Mouse (Mus musculus): ENCODE measurements at regions not wholly inside any gene's neighbourhood (a gene's known extent, or its start where the extent isn't known, plus 50 kb on each side); places are given as distances from the start of the nearest gene placed in this dataset.

- no peak for DNase-seq (ENCODE audit: low spot score in 2 of 2)
Measured at GRCm38 (mm10) chr3:39918601-39919000, 612.5 kb upstream of the Intu start.

GRCm38 (mm10) chr3:39925436-39925835 lies 605.6 kb upstream of the Intu start:
- DNase-seq (ENCODE audit: low spot score in 2 of 2), result no peak

- DNase-seq (ENCODE audit: low spot score in 2 of 2), result no peak
Measured at GRCm38 (mm10) chr3:39928421-39928820, 602.7 kb upstream of the Intu start.

GRCm38 (mm10) chr3:39933372-39933771 lies 597.7 kb upstream of the Intu start:
- DNase-seq (ENCODE audit: low spot score in 2 of 2), result no peak

GRCm38 (mm10) chr3:39937719-39938278 lies 593.3 kb upstream of the Intu start:
- no peak for DNase-seq (ENCODE audit: low spot score in 2 of 2)

GRCm38 (mm10) chr3:39944581-39944980 lies 586.5 kb upstream of the Intu start:
- no peak for DNase-seq (ENCODE audit: low spot score in 2 of 2)

GRCm38 (mm10) chr3:39952103-39952502 lies 579.0 kb upstream of the Intu start:
- no peak for DNase-seq (ENCODE audit: low spot score in 2 of 2)

- DNase-seq (ENCODE audit: low spot score in 2 of 2), result no peak
Measured at GRCm38 (mm10) chr3:39952556-39952955, 578.5 kb upstream of the Intu start.

- no peak for DNase-seq (ENCODE audit: low spot score in 2 of 2)
Measured at GRCm38 (mm10) chr3:39961836-39962640, 569.0 kb upstream of the Intu start.

- DNase-seq (ENCODE audit: low spot score in 2 of 2), result no peak
Measured at GRCm38 (mm10) chr3:39965431-39965830, 565.7 kb upstream of the Intu start.

- no peak for DNase-seq (ENCODE audit: low spot score in 2 of 2)
Measured at GRCm38 (mm10) chr3:39966390-39966789, 564.7 kb upstream of the Intu start.

GRCm38 (mm10) chr3:39976937-39977336 lies 554.1 kb upstream of the Intu start:
- no peak for DNase-seq (ENCODE audit: low spot score in 2 of 2)

GRCm38 (mm10) chr3:39978916-39979679 lies 552.0 kb upstream of the Intu start:
- DNase-seq (ENCODE audit: low spot score in 2 of 2), result no peak

- DNase-seq (ENCODE audit: low spot score in 2 of 2), result no peak
Measured at GRCm38 (mm10) chr3:39982656-39983055, 548.4 kb upstream of the Intu start.

GRCm38 (mm10) chr3:39987710-39988109 lies 543.4 kb upstream of the Intu start:
- no peak for DNase-seq (ENCODE audit: low spot score in 2 of 2)

- DNase-seq (ENCODE audit: low spot score in 2 of 2), result peak in 1 of 2 experiments; percentile 21
Measured at GRCm38 (mm10) chr3:39998628-39999027, 532.5 kb upstream of the Intu start.

GRCm38 (mm10) chr3:39999846-40000245 lies 531.2 kb upstream of the Intu start:
- DNase-seq (ENCODE audit: low spot score in 2 of 2), result no peak

GRCm38 (mm10) chr3:40002838-40003237 lies 528.2 kb upstream of the Intu start:
- DNase-seq (ENCODE audit: low spot score in 2 of 2), result no peak

GRCm38 (mm10) chr3:40010051-40010450 lies 521.0 kb upstream of the Intu start:
- no peak for DNase-seq (ENCODE audit: low spot score in 2 of 2)

- no peak for DNase-seq (ENCODE audit: low spot score in 2 of 2)
Measured at GRCm38 (mm10) chr3:40021682-40022081, 509.4 kb upstream of the Intu start.

- no peak for DNase-seq (ENCODE audit: low spot score in 2 of 2)
Measured at GRCm38 (mm10) chr3:40027713-40028112, 503.4 kb upstream of the Intu start.

GRCm38 (mm10) chr3:40036177-40036576 lies 494.9 kb upstream of the Intu start:
- DNase-seq (ENCODE audit: low spot score in 2 of 2), result no peak

GRCm38 (mm10) chr3:40049721-40050120 lies 481.4 kb upstream of the Intu start:
- DNase-seq (ENCODE audit: low spot score in 2 of 2), result no peak

All from frontal cortex, postnatal 14 days (tissue).